Mouse (Mus musculus) layer of hippocampus, postnatal 36 days (tissue): Measurements from ENCODE around the gene Ulk4. TPM values are rescaled to one million over a fixed set of nuclear protein-coding genes. Genes with fewer than 3 reads are reported as not detected.

Experiments used
- DNase-seq, 2 experiments: peaks; one replicate each; pipeline ENCODE4 v3.0.0; 2022
- total RNA-seq, 2 experiments: library from RNA; stranded (reverse); gene quantifications; 2 replicates each; pipeline ENCODE4 v1.2.3; 2021

Gene Ulk4
- 10 to 100 TPM in 1 of 2 experiments, 1 to 10 TPM in 1; 7.2 to 10.6 TPM for total RNA-seq

- peak; percentile 93 to 95 for DNase-seq
These were observed at the start of gene Ulk4 for GRCm38 (mm10) chr9:121277118-121278060. Gene Ulk4, minus strand, starts transcription at chr9:121277197.

- DNase-seq = no peak
These were observed 45.0 kb upstream of the Ulk4 start for GRCm38 (mm10) chr9:121322034-121322433.

DNA sequence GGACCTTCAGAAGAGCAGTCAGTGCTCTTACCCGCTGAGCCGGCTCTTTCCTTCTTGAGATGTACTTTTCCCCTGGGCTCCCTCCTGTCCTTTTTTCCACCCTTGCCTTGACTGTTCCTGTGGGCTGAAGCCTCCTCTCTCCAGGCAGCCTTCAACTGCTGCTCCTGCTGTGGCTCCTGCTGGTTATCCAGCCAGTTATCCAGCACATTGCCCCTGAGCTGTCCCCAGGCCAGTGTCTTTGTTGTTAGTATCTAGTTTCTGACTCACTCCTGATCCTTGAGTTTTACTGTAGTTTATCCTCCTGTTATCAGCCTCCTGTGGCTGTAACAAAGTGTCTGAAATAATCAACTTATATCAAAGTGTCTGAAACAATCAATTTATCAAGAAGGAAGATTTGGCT, 44.1 kb upstream of the Ulk4 start:
- no peak for DNase-seq

DNA sequence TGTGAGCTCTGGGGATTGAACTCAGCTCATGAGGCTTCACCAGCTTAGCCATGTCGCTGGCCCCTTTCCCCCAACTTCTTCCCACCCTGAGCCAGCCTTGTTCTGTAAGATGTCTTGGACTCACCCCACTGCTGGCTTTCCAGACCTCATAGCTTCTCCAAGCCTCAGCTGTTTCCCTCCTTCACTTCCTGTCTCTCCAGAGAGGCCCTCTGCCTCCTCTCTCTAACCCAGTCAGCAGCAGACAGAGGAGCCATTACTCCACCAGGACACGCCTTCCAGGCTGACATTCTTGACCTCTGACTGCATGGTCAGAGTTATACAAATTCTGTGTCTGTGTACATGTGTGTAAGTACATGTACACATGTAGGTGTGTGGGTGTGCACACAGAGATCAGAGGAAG, 43.4 kb upstream of the Ulk4 start:
- DNase-seq = no peak

- DNase-seq = no peak
These were observed 42.4 kb upstream of the Ulk4 start for GRCm38 (mm10) chr9:121319323-121319966.

GRCm38 (mm10) chr9:121316621-121317405, 39.8 kb upstream of the Ulk4 start:
- no peak for DNase-seq

DNA sequence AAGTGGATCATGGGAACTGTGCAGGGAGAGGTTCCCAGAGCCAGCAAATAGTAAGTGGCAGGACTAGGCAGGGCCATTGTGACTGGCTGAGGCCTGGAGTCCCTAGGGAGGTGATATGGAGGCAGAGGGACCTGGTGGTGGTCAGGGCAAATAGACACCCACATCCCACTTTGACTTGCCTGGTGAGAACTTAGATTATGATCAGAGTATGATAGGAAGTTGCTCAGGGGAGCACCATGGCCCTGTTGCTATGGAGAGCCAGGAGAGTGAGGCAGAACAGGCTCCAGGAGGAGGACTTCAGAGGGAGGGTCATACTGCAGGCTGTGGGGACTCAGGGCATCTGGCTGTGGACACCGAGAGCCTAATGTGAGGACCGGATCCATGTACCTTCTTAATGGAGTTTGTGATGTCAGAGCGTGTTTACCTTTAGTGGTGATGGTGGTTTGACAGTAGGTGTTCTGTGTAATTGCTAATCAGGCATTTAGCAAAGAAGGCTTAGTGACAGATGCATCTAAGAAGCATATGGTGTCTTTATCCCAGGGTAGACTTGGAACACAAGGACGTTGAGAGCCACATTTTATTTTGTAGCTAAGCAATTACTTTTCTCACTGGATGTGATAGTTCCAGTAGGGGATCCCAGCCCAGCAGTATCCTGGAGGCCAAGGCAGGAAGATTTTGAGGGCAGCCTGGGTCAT, 39.1 kb upstream of the Ulk4 start:
- DNase-seq = no peak

- DNase-seq = no peak
These were observed 37.6 kb upstream of the Ulk4 start for GRCm38 (mm10) chr9:121314541-121315152.

- no peak for DNase-seq
These were observed 36.8 kb upstream of the Ulk4 start for GRCm38 (mm10) chr9:121313656-121314374.

DNA sequence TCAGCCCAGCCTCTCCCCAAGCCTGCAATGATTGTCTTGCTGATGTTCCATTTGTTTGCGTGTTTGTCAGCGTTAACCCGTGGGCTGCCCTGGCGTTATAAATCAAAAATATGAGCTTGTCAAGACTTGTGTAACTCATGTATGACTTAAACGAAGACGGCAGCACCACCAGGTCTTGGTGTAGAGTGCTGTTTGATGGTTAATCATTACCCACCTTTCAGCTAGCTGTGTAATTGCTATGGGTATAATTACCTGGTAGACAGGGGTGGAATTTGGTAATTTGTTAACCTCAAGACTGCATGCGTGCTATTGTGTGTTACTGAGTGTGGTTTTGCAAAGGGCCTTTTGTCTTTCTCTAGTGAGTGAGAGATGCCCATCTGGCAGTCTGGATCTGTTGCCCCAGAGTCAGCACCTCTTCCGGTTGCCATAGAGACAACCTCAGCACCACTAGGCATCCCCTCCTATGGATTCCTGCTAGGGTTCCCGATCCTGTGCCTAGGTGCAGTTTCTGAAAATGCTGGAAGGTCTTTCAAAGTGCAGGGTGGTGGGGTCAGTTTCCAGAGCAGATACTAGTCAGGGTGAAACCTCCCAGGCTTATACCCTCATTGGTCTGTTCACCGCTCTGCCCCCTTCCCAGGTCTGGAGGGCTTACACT, 35.4 kb upstream of the Ulk4 start:
- no peak for DNase-seq

- DNase-seq = no peak
These were observed 34.8 kb upstream of the Ulk4 start for GRCm38 (mm10) chr9:121311846-121312236.

DNA sequence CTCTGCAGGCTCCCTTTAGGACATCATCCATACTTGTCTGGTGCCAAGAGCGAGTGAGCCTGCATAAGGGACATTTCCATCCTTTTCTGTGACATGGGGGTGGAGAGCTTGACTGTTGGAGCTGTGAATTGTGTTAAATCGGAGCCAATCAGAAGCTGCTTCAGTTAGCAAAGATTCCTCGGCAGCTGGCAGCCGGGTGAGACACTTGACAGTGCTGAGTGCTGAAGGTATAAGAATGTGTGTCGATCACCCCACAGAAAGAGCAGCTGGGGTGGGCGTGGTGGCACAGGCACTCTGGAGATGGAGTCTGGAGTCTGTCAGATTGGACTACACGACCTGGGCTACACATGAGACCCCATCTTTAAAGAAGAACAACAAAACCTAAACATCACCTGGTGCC, 33.5 kb upstream of the Ulk4 start:
- no peak for DNase-seq

GRCm38 (mm10) chr9:121309287-121309686, 32.3 kb upstream of the Ulk4 start:
- no peak for DNase-seq

- DNase-seq = no peak
These were observed 28.5 kb upstream of the Ulk4 start for GRCm38 (mm10) chr9:121305456-121305855.

GRCm38 (mm10) chr9:121304520-121304919, 27.5 kb upstream of the Ulk4 start:
- DNase-seq = no peak

GRCm38 (mm10) chr9:121303748-121304147, 26.8 kb upstream of the Ulk4 start:
- no peak for DNase-seq

DNA sequence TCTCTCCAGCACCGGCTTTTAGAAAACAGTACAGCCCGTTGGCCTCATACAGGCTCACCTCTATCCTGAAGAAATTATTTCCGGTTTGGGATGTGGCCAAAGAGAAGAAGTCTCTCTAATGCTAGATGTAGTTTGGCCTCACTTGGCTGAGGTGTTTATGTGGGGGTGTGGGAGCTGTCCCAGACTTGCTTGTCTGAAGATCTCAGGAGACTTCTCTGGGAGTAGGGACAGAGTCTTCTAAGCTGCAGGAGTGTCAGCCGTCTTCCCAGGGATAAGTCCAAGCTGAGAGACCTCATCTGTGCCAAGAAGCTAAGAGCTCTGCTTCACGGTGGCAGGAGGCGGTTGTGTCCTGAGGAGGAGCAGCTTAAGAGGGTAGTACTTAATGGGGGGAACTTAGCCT, 26.1 kb upstream of the Ulk4 start:
- no peak for DNase-seq

DNA sequence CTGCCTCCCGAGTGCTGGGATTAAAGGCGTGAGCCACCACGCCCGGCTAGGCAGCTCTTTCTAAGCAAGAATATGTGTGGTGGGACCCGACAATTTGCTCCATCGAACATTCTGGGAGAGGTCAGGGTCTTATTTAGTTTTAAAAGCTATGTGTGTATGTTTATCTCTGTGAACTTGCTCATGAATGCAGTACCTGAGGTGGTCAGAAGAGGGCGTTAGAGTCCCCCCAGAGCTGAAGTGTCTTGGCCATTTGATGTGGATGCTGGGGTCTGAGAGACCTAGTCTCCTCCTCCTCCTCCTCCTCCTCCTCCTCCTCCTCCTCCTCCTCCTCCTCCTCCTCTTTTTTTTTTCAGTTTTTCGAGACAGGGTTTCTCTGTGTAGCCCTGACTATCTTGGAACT, 25.5 kb upstream of the Ulk4 start:
- no peak for DNase-seq

DNA sequence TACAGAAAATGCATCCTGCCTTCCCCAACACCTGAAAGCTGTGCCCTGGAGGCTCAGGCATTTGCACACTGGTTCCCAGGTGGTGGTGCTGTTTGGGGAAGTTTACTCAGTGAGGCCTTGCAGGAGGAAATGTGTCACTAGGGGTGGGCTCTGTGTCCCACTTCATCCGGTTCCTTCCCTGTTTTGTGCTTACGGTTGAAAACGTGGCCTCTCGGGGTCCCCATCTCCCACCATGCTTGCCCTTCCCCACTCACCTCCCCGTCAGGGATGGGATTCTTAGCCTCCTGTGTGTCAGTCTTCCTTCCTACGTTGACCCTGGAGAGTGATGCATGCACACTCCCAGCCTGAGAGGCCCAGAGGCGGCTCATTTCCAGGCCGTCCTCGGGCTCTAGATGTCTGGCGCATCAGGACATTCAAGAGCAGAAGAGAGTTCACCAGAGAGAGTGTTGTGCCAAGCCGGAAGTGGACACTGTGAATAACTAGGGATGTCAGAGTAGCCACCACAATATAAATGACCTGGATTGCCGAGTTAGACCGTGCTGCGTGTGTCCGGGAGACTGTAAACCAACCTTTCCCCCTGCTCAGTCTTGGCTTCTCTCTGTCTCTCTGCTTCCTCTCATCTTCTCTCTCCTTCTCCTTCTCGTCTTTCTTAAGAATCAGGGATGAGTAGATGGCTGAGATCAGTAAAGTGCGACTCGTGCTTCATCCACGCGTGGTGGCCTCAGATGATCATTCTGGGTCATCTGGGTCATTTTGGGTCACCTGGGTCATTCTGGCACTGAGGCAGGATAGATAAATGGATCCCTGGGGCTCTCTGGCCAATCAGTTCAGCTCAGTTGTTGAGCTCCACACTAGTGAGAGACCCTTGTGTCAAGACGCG, 24.3 kb upstream of the Ulk4 start:
- DNase-seq = no peak
